Mouse (Mus musculus): ENCODE measurements around the gene Gprc5b. TPM values are rescaled to one million over a fixed set of nuclear protein-coding genes. Genes with fewer than 3 reads are reported as not detected.
A peak's percentile ranks its signal among the peaks of the same experiment; 100 is the strongest.

Gprc5b gene
- polyA plus RNA-seq, 1 experiment from 2014 or later, result 7.5 TPM

DNA sequence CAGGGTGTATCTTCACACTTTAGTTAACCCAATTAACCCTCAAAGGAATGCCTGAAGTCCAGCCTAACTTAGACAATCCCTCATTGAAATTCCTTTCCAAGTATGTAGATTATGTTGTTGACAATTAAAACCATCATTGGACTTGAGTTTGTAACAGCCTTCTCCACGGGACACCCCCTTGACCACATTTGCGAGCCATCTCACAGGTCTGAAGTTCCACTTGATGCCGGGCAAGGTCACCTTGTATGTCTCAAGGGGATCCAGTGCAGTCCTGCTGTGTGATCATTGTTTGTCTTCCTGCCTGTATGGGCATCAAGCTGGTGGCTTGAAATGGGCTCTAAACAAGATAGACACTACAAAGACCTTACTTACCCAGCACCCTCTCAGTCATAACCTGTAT, 26.1 kb downstream of the Gprc5b start:
- Histone ChIP-seq H3K9me3 (replicated peaks) (no peaks in the 10 kb centered on the region), H3K4me2 (no peak overlapping the region), H3K36me3 (peaks cover 12% of the 10 kb centered on the region; the same call in 1 of the 2 replicates), H3K27ac (no peak overlapping the region), H3K27me3 (no peaks in the 10 kb centered on the region), H3K4me3 (replicated peaks) (no peak overlapping the region), H3K9ac (no peak overlapping the region), H3K4me1 (no peaks in the 10 kb centered on the region)
- ATAC-seq (replicated peaks; ENCODE audit: low FRiP score), result no peak
- WGBS, result 92% methylated on average over 3 of the region's 3 CpGs

DNA sequence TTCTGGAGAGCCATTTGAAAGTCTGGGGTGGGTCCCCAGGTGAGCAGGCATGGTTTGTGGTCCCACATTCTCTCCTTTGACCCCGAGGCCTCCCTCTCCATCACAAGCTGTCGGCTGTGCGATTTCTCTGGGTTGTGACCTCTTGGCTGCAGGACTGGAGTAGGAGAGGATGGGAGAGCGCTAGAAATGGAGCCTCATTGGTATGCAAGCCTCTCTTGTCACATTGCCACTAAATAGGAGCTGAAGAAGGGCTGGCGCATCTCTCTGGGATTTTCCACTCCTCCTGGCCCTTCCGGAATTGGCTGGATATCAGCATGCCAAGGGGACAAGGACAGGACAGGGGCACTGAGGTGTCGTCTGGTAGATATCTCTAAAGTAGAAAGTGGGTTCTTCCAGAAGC, 29.8 kb downstream of the Gprc5b start:
- Histone ChIP-seq H3K27me3 (no peaks in the 10 kb centered on the region), H3K4me1 (no peaks in the 10 kb centered on the region), H3K9ac (no peak overlapping the region), H3K9me3 (replicated peaks) (no peaks in the 10 kb centered on the region), H3K4me2 (no peak overlapping the region), H3K36me3 (no peaks in the 10 kb centered on the region), H3K27ac (no peak overlapping the region), H3K4me3 (replicated peaks) (no peak overlapping the region)
- 31% methylated on average over 7 of the region's 7 CpGs for WGBS
- no peak for ATAC-seq (replicated peaks; ENCODE audit: low FRiP score)

DNA sequence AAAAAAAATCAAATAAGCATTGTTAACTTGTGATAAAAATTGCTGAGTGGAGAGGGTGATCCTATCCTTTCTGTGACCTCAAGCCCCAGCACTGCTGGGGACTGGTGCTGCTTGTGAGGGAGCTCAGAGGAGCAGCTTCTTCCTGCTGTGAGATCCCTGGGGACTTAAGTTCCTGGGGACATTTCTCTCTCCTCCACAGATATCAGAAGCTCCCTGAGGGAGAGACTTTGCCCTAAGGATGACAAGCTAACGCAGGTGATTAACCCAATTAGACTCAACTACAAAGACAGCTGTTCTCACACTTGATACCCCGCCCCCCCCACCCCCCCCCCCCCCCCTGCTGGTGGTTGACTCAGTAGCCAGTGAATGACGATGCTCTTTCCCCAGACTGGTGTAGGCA, 30.2 kb downstream of the Gprc5b start:
- no peak overlapping the region for H3K4me3 ChIP-seq (replicated peaks)
- no peaks in the 10 kb centered on the region for H3K27me3 ChIP-seq
- H3K9me3 ChIP-seq (replicated peaks), result no peaks in the 10 kb centered on the region
- no peaks in the 10 kb centered on the region for H3K4me1 ChIP-seq
- no peak overlapping the region for H3K27ac ChIP-seq
- no peak overlapping the region for H3K9ac ChIP-seq
- H3K36me3 ChIP-seq, result no peaks in the 10 kb centered on the region
- ATAC-seq (replicated peaks; ENCODE audit: low FRiP score), result no peak
- 0% methylated on average over 1 of the region's 3 CpGs for WGBS
- no peak overlapping the region for H3K4me2 ChIP-seq

DNA sequence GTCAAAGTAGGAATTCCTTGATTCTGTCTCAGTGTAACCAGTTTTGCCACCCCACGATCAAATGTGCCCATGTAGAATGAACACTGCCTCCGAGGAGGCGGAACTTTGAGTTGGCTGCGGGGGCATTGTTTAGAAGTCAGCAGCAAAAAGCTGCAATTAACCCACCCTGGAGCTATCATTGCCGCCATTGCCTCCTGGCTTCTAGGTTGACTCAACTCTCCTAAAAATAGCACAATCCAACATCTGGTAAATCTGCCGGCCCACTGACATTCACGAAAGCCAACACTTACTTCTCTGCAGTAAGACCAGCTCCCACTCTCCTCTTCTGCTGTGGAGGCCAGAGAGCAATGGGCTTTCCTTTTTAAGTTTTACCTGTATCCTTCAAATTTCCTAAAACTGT, 35.8 kb downstream of the Gprc5b start:
- Histone ChIP-seq H3K4me2 (no peak overlapping the region), H3K27ac (no peak overlapping the region), H3K4me1 (no peaks in the 10 kb centered on the region), H3K27me3 (no peaks in the 10 kb centered on the region), H3K9ac (no peak overlapping the region), H3K4me3 (replicated peaks) (no peak overlapping the region), H3K36me3 (no peaks in the 10 kb centered on the region), H3K9me3 (replicated peaks) (no peaks in the 10 kb centered on the region)
- no peak for ATAC-seq (replicated peaks; ENCODE audit: low FRiP score)
- 55% methylated on average over 7 of the region's 7 CpGs for WGBS

DNA sequence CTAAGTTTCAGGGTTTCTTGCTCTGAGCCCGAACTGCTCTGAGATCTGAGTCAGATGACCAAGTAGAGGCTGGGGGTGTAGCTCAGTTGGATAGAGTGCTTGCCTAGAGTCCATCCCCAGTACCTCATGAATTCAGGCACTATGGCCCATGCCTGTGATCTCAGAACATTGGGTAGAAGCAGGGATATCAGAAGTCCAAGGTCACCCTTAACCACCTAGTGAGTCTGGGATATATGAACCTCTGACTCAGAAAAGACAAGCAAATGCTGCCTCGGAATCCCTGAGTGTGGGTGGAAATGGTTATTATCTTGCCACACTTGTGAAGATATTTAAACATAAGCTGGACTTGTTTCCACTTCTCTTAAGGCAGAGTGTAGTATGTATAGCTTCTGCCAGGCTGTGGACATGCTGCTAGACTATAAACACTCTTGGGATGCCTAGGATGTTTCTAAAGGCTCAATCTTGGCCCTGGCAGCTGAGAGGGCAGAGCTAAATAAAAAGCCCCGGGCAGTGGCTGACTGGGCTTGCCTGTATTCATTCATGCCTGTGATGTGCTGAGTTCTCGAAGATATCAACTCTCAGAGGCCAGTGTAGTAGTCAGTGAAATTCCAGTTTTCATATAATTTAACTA, 38.3 kb downstream of the Gprc5b start:
- Histone ChIP-seq H3K9me3 (replicated peaks) (no peaks in the 10 kb centered on the region), H3K4me1 (no peaks in the 10 kb centered on the region), H3K27me3 (no peaks in the 10 kb centered on the region), H3K36me3 (no peaks in the 10 kb centered on the region), H3K4me3 (replicated peaks) (no peak overlapping the region), H3K27ac (no peak overlapping the region), H3K9ac (no peak overlapping the region), H3K4me2 (no peak overlapping the region)
- ATAC-seq (replicated peaks; ENCODE audit: low FRiP score), result no peak
- 81% methylated on average over 4 of the region's 4 CpGs for WGBS

DNA sequence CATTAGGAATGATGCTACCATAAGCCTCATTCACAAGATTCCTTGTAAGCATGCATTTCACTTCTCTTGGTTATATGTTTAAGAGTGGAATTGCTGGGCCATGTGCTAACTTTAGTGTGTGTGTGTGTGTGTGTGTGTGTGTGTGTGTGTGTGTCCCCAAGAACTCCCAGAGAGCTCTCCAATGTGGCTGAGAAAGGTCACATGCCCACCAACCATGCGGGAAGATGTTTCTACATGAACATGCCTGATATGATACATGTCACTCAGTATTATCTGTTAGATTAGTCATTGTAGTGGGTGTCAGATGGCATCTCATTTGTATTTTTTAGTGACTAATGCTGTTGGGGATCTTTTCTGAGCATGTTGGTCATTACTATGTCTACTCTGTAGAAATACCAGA, 40.0 kb downstream of the Gprc5b start:
- H3K4me2 ChIP-seq, result no peak overlapping the region
- H3K4me1 ChIP-seq, result no peaks in the 10 kb centered on the region
- H3K36me3 ChIP-seq, result no peaks in the 10 kb centered on the region
- H3K9ac ChIP-seq, result no peak overlapping the region
- no peak overlapping the region for H3K4me3 ChIP-seq (replicated peaks)
- H3K27me3 ChIP-seq, result no peaks in the 10 kb centered on the region
- no peak for ATAC-seq (replicated peaks; ENCODE audit: low FRiP score)
- no peaks in the 10 kb centered on the region for H3K9me3 ChIP-seq (replicated peaks)
- H3K27ac ChIP-seq, result no peak overlapping the region
- 100% methylated on average over 1 of the region's 1 CpGs for WGBS

DNA sequence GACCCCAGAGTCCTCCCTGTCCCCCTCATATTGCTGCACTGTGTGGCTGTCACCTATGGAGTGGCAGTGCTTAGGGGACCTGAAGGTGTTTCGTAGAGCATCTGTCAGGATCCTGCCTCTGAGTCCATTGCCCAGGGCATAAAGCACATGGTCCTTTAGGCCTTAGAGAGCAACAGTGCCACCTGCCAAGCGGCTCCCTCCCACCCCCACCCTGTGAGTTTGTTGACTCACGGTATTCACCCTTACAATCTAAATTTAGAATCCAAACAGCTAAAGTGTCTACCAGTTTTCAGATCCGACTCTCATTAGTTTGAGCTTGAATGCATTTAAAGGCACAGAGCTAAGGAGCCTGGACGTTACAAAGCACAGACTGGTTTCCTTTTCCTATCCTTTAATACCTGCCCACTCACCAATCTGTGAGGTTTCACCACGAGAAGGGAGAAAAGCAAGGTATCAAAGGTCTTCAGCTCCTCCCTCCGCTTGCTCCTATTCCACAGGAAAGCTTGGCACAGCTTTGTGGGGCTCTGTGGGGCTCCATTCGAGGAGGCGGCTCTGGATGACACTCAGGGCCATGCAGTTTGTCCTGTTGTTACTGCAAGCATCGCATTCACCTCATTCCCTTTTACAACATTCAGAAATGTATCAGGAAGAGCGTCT, 41.3 kb downstream of the Gprc5b start:
- 65% methylated on average over 11 of the region's 11 CpGs for WGBS
- H3K4me3 ChIP-seq (replicated peaks), result no peak overlapping the region
- no peaks in the 10 kb centered on the region for H3K9me3 ChIP-seq (replicated peaks)
- no peak for ATAC-seq (replicated peaks; ENCODE audit: low FRiP score)
- no peaks in the 10 kb centered on the region for H3K36me3 ChIP-seq
- H3K27me3 ChIP-seq, result no peaks in the 10 kb centered on the region
- no peak overlapping the region for H3K9ac ChIP-seq
- no peak overlapping the region for H3K4me2 ChIP-seq
- no peak overlapping the region for H3K27ac ChIP-seq
- H3K4me1 ChIP-seq, result no peaks in the 10 kb centered on the region

DNA sequence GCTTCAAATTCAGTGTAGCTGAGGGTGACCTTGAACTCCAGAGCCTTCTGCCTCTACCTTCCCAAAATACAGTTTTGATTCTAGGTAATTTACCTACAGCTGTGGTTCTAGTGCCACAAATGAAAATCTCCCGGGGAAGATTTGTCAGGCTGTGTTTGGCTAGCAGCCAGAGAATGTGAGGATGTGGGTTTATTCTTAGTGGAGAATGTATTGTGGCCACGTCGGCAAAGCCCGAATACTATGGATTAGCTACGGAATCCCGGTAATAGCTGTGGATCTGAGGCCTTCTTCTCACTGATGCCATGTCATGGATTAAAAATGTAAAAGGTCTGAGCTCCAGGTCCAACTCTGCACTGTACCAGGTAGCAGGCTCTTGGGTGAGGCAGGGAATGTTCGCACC, 45.3 kb downstream of the Gprc5b start:
- WGBS, result 72% methylated on average over 7 of the region's 7 CpGs
- Histone ChIP-seq H3K36me3 (no peaks in the 10 kb centered on the region), H3K27me3 (no peaks in the 10 kb centered on the region)

DNA sequence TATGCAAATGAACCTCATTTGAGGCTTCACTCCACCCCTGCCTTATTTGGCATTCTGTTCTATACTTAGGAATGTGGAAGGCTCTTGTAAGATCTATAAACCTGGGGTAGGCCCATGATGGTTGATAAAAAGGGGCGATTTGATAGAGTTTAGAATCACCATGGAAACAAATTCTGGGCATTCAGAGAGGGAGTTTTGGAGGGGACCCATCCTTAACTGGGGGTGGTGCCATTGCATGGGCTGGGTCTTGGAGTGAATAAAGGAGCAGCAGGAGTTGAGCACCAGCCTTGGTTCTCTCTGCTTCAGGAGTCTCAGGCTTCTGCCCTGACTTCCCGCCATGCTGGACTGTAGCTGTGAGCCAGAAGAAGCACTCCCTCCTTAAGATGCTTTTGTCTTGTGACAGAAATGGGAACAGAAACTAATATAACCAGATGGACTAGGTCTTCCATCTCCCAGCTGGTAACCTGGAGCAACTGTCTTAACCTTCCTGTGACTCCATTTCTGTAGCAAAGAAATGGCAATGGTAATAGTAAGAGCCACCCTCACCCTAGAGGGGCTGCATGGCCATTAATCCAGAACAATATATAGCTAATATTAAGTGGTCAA, 46.2 kb downstream of the Gprc5b start:
- 69% methylated on average over 2 of the region's 2 CpGs for WGBS
- H3K4me1 ChIP-seq, result 0 out of 2 replicates have a peak, but pooled peaks cover 2% of the 10 kb centered on the region
- H3K36me3 ChIP-seq, result no peaks in the 10 kb centered on the region
- no peak overlapping the region for H3K9ac ChIP-seq
- H3K27ac ChIP-seq, result no peak overlapping the region
- H3K4me3 ChIP-seq (replicated peaks), result no peak overlapping the region
- no peak overlapping the region for H3K4me2 ChIP-seq
- H3K9me3 ChIP-seq (replicated peaks), result no peaks in the 10 kb centered on the region
- no peaks in the 10 kb centered on the region for H3K27me3 ChIP-seq
- ATAC-seq (replicated peaks; ENCODE audit: low FRiP score), result no peak

More for the DNA sequence above, 45.3 kb downstream of the Gprc5b start:
- H3K4me3 ChIP-seq (replicated peaks), result no peak overlapping the region
- ATAC-seq (replicated peaks; ENCODE audit: low FRiP score), result no peak
- 0 out of 2 replicates have a peak, but pooled peaks cover 2% of the 10 kb centered on the region for H3K4me1 ChIP-seq
- H3K4me2 ChIP-seq, result no peak overlapping the region
- no peak overlapping the region for H3K9ac ChIP-seq
- H3K9me3 ChIP-seq (replicated peaks), result no peaks in the 10 kb centered on the region
- no peak overlapping the region for H3K27ac ChIP-seq

DNA sequence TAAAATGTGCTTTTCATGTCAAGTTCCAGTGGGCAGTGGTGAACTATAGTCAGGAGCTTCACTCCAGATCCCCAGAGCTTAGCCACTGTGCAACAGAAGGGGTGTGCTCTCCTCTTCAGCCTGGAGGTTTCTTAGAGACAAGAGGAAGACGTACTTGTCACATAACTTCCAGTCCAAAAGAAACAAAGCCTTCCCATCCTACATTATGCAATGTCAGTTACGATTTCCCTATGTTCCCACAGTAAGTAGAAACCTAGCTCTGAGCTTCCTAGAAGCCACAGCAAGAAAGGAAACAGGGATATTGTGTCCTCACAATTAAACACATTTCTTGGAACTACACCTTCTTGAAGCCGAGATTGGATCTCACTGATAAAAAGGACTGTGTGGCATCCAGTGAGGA, 47.8 kb downstream of the Gprc5b start:
- Histone ChIP-seq H3K9me3 (replicated peaks) (no peaks in the 10 kb centered on the region), H3K9ac (no peak overlapping the region), H3K4me3 (replicated peaks) (no peak overlapping the region), H3K4me1 (0 out of 2 replicates have a peak, but pooled peaks cover 5% of the 10 kb centered on the region), H3K36me3 (no peaks in the 10 kb centered on the region), H3K27me3 (no peaks in the 10 kb centered on the region), H3K4me2 (no peak overlapping the region), H3K27ac (no peak overlapping the region)
- WGBS, result 70% methylated on average over 3 of the region's 3 CpGs
- ATAC-seq (replicated peaks; ENCODE audit: low FRiP score), result no peak

DNA sequence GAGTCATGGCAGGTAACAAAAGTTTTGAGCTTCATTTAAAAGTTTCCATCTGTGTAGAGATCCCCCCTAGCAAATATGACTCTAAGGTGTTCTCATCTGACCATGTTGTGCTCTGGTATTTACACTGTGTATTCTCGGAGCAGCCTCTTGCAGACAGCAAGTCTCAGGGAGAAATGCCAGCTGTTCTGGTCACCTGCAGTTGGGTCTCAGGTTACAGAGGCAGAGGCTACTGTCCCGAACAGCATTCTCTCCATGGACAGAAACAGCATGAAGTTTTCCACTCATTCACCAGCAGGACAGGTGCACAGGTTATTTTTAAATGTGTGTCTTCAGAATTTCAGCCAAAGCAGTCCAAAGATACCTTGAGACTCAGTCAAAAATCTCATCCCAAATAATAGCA, 50.1 kb downstream of the Gprc5b start:
- no peaks in the 10 kb centered on the region for H3K27me3 ChIP-seq
- 0 out of 2 replicates have a peak, but pooled peaks cover 5% of the 10 kb centered on the region for H3K4me1 ChIP-seq
- no peak overlapping the region for H3K9ac ChIP-seq
- no peak overlapping the region for H3K4me2 ChIP-seq
- 13% methylated on average over 2 of the region's 2 CpGs for WGBS
- H3K9me3 ChIP-seq (replicated peaks), result no peaks in the 10 kb centered on the region
- no peak overlapping the region for H3K27ac ChIP-seq
- H3K4me3 ChIP-seq (replicated peaks), result no peak overlapping the region
- ATAC-seq (replicated peaks; ENCODE audit: low FRiP score), result peak; percentile 66; the same call in 1 of the 2 replicates
- H3K36me3 ChIP-seq, result no peaks in the 10 kb centered on the region

DNA sequence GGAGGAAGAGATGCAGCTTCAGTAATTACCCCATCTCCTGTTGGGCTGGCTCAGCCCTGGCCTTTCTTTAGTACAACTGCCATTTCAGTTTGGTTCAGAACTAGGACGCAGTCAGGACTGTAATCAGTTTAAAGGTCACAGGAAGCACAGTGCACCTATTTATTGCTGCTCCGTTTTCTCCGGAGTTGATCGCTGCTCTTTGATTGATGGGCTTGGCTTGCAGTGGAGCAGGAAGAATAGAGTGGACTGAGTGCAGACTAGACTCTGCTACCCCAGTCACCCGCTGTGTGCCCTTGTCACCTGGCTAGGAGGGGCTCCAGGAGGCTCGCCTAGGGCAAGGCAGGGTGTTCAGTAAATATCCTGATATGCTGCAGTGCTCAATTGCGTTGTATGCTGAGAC, 51.8 kb downstream of the Gprc5b start:
- H3K9ac ChIP-seq, result no peak overlapping the region
- no peak overlapping the region for H3K4me2 ChIP-seq
- 0 out of 2 replicates have a peak, but pooled peaks cover 5% of the 10 kb centered on the region for H3K4me1 ChIP-seq
- H3K36me3 ChIP-seq, result no peaks in the 10 kb centered on the region
- no peak for ATAC-seq (replicated peaks; ENCODE audit: low FRiP score)
- H3K4me3 ChIP-seq (replicated peaks), result no peak overlapping the region
- H3K9me3 ChIP-seq (replicated peaks), result no peaks in the 10 kb centered on the region
- WGBS, result 22% methylated on average over 7 of the region's 7 CpGs
- H3K27ac ChIP-seq, result no peak overlapping the region
- no peaks in the 10 kb centered on the region for H3K27me3 ChIP-seq
